Mouse (Mus musculus) E14TG2a.4 (cell line): ENCODE data around the gene Fbxl16.

Source experiments
- CTCF ChIP-seq: conservative IDR thresholded peaks from 2 replicates; pipeline ENCODE4 v1.5.1; 2014; ENCODE audit warnings: low read length
- POU5F1 ChIP-seq: IDR thresholded peaks from 2 replicates; pipeline ENCODE4 v1.6.1; 2014; ENCODE audit warnings: low read length, borderline replicate concordance

DNA sequence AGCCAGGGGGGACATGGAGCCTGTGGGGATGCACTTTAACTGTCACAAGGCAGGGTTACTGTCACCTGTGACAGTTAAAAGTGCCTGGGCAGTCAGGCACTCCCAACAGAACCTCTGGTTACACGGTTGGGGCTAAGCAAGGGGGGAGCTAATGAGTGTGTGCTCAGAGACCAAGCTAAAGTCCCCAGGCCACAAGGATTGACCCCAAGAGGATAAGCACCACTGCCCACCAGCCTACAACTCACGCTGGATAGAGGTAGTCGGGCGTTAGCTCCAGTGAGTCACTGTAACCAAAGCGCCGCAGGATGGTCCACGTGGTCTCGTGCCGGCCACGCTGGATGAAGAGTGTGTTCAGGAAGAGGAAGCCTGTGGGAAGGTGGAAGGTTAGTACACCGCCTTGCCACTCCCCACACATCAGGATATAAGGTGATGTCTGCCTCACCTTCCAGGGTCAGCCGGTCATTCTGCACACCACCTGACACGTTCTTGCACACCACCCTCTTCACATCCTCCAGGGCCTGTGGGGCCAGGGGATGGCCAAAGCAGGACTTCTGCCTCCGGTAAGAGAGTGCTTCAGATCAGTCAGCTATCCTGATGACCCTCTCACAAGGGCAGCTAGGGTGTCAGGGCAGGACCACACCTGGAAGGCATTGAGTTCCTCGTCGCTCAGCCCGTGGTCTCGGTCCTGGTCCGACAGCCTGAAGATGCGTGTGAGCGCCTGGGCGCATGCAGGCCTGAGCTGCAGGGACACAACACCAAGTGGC lies 32.4 kb downstream of the Fbxl16 start, which contains the start of gene Gm20683:
- TF ChIP-seq CTCF (no peak), POU5F1 (no peak)
